Mouse (Mus musculus) sigmoid colon, adult 10 weeks (tissue): ENCODE measurements around the gene Olfr73. TPM values are rescaled to one million over a fixed set of nuclear protein-coding genes. Genes with fewer than 3 reads are reported as not detected.

Experiments used
- polyA plus RNA-seq: library from polyadenylated mRNA; stranded (reverse); fragments of 350-450 nt; fragmentation: Illumina TruSeq; extraction: RNeasy Lipid Tissue Mini Kit (QIAGEN cat#74804); gene quantifications from one replicate; pipeline ENCODE4 v1.2.3, GENCODE M21; 2014; ENCODE audit warnings: low read depth, low replicate concordance

Olfr73 gene
- polyA plus RNA-seq, result not detected

DNA sequence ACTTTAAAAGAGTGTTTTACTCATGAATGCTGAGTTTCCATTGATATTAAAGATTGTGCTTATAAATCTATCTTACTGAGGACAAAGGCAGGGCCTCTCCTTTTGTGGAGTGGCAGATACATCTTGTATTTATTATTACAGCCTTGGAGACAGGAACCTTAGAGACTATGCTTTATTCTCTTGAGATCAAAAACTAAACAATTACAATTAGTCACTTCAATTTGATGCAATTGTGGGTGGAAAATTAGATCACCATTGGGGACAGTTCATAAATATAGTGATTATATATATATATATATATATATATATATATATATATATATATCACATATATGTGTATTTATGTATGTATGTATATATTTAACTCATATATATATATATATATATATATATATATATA lies at the start of gene Olfr73:
Gene Olfr73 (minus strand): TSS at position 101 of the 400 bp plus-strand sequence.

DNA sequence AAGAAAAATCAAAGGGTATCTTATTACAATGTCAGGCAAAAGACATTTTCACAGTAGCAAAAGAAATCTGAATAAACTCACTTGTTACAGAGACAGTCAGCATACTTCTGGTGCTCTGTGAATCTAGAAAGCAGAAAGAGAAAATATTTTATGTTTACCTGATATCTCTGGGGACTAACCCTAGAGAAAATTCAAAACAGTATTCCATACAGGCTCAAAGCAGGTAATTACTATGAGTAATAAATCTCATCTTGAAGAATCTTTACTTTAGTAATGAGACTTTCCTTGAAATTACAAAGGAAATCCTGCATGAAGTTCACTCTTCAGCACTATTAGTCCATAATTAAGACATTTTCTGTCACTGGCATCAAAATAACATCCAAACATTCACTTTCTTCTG lies 34.2 kb upstream of the Olfr73 start, which contains the start of gene Olfr1163:
Gene Olfr1163 (minus strand): TSS at position 101 of the 400 bp plus-strand sequence.

DNA sequence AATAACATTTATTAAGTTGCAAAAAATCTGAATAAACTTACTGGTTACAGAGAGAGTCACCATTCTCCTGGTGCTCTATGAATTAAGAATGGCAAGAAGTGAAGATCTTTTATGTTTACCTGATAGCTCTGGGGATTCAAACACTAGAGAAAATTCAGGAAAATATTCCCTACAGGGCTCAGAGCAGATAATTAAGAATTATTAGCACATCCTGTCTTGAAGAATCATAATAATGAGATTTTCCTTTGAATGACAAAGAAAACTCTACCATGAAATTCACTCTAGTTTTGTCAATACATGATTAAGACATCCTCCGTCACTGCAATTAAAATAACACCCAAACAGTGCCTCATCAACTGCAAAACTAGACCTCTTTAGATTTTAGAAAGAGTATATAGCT lies 13.5 kb upstream of the Olfr73 start, which contains the start of gene Olfr1162:
Gene Olfr1162 (minus strand): TSS at position 101 of the 400 bp plus-strand sequence.

GRCm38 (mm10) chr2:88022474-88022873 lies 15.0 kb downstream of the Olfr73 start, which contains the start of gene Olfr1161:
TSS of gene Olfr1161 (plus strand) at chr2:88022774.

DNA sequence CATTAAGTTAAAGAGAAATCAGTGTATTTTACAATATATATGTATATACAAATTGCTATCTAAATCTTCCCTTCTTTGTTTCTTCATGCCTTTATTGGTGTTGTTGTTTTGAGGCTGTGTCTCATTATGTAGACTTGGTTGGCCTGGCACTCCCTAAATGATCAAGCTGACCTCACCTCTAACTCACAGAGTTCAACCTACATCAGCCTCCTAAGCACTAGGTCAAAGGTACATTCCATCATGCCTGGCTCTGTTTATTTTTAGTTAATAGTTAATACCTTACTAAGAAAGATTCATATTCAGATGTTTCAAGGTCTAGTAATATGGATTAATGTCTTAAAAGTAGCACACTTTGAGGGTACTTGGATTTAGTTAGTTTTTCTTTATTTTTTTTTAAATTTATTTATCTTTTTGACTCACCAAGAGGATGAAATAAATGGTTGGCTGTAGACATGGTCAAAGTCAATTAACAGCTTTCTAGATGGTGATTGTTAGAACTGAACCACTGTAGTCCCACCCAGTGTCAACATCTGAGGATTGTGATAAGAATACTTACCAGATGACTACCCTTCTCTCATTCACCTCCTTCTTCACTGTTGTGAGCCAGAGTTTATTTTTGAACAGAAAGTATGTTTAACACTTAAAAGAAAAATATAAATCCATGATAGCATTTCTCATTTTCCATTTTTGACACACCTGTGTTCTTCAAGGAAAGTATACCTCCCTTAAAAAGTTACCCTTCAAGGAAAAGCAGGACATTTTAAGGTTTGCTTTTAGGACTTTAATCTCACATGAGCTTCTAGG lies 29.8 kb downstream of the Olfr73 start, which contains the start of gene Olfr1160:
Gene Olfr1160 (minus strand): TSS at position 754 of the 804 bp plus-strand sequence.

GRCm38 (mm10) chr2:87989813-87990212 lies 47.7 kb downstream of the Olfr73 start, which contains the start of gene Olfr1158:
TSS of gene Olfr1158 (plus strand) at chr2:87990113.

Other genes with a start within 250 kb of the Olfr73 start
- not detected for gene Olfr1143, start 237.1 kb downstream of the Olfr73 start, polyA plus RNA-seq
- not detected for gene Olfr1145, start 227.9 kb downstream of the Olfr73 start, polyA plus RNA-seq
- gene Olfr1148, start 207.2 kb downstream of the Olfr73 start, polyA plus RNA-seq, result not detected
- not detected for gene Olfr1150-ps1, start 193.7 kb downstream of the Olfr73 start, polyA plus RNA-seq
- gene Olfr1151, start 181.8 kb downstream of the Olfr73 start, polyA plus RNA-seq, result not detected
- not detected for gene Olfr1152, start 171.2 kb downstream of the Olfr73 start, polyA plus RNA-seq
- gene Olfr1153, start 142.7 kb downstream of the Olfr73 start, polyA plus RNA-seq, result not detected
- not detected for gene Olfr1154, start 132.5 kb downstream of the Olfr73 start, polyA plus RNA-seq
- gene Olfr1155, start 92.6 kb downstream of the Olfr73 start, polyA plus RNA-seq, result not detected
- not detected for gene Olfr1156, start 84.6 kb downstream of the Olfr73 start, polyA plus RNA-seq
- gene Olfr1157, start 69.4 kb downstream of the Olfr73 start, polyA plus RNA-seq, result not detected
- gene Olfr74, start 63.0 kb downstream of the Olfr73 start, polyA plus RNA-seq, result not detected
- not detected for gene Olfr1158, start 47.6 kb downstream of the Olfr73 start, polyA plus RNA-seq
- gene Olfr1160, start 29.4 kb downstream of the Olfr73 start, polyA plus RNA-seq, result not detected
- not detected for gene Olfr1161, start 14.9 kb downstream of the Olfr73 start, polyA plus RNA-seq
- gene Olfr1162, start 13.4 kb upstream of the Olfr73 start, polyA plus RNA-seq, result not detected
- gene Olfr1163, start 34.1 kb upstream of the Olfr73 start, polyA plus RNA-seq, result not detected
- not detected for gene Olfr1164, start 56.3 kb upstream of the Olfr73 start, polyA plus RNA-seq
- not detected for gene Olfr1166, start 90.6 kb upstream of the Olfr73 start, polyA plus RNA-seq
- not detected for gene Olfr1167, start 117.5 kb upstream of the Olfr73 start, polyA plus RNA-seq
- not detected for gene Olfr1168, start 144.2 kb upstream of the Olfr73 start, polyA plus RNA-seq
- not detected for gene Olfr1170, start 190.6 kb upstream of the Olfr73 start, polyA plus RNA-seq
- not detected for gene Olfr1173, start 242.2 kb upstream of the Olfr73 start, polyA plus RNA-seq